Mouse (Mus musculus): ENCODE results near the gene Fuk. TPM values are rescaled to one million over a fixed set of nuclear protein-coding genes. Genes with fewer than 3 reads are reported as not detected.

The Fuk gene
- total RNA-seq (2023; ENCODE audit: inconsistent age), result 14.7 to 19.4 TPM (median 15.3 TPM) in 4 replicates

DNA sequence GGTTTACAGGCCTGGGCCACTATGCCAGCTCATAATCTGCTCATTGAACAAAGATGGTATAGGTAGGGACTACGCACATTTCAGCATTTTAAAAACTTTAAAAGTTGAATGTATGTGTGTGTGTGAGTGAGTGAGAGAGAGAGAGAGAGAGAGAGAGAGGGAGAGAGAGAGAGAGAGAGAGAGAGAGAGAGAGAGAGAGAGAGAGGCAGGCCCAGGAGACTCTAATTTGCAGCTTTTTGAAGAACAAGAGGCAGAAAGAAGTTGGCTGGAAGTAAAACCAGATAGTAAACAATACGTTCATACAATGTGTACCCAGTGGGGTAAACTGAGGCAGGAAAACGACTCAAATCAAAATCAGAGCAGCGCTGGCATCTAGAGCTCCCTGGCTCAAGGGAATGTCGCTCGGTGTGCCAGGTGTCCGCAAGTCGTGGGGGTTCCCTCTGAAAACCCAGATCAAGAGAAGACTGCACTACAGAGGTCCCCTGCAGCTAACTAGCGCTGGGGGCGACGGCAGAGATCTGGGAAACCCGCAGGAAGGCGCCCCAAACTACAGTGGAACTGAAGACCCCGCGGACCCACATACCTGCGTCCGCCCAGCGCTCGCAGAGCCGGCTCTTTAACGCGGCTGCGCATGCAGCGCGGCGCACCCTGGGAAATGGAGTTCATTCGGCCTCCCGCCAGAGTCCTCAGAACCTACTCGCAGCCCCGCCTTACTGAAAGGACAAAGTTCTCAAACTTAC lies at the start of gene Fuk:
Gene Fuk, minus strand, starts transcription at position 650 of the 740 bp plus-strand sequence.

DNA sequence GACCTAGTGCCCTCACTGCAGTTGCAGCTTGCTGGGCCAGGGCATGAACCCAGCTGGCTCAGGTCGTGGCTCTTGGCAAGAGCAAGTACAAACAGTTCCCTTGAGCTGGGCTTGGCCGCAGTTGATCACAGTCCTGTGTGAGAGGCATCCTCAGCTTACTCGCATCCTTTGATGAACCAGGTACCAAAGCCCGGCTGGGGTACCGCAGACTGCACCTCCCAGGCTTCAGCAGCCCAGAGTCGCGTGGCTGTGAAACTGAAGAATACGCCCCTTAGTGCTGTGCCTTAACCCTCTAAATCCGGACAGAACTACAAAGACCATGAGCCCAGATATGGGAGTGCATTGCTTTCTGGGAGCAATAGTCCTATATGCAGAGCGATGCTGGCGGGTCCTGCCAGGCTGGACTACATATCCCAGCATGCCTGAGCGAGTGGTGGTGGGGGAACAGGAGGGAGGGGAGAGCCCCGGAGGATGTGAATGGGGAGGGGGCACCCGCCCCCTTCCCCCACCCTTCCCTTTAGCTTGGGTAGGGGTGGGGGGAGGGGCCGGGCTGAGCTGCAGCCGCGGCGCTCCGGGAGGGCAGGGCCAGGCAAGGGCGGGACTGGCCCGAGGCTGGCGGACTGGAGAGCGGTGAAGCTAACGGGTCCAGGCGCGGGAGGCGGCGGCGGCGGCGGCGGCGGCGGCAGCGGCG lies 17.2 kb upstream of the Fuk start, which contains the start of gene St3gal2:
Gene St3gal2, plus strand, starts transcription at position 582 of the 691 bp plus-strand sequence.

DNA sequence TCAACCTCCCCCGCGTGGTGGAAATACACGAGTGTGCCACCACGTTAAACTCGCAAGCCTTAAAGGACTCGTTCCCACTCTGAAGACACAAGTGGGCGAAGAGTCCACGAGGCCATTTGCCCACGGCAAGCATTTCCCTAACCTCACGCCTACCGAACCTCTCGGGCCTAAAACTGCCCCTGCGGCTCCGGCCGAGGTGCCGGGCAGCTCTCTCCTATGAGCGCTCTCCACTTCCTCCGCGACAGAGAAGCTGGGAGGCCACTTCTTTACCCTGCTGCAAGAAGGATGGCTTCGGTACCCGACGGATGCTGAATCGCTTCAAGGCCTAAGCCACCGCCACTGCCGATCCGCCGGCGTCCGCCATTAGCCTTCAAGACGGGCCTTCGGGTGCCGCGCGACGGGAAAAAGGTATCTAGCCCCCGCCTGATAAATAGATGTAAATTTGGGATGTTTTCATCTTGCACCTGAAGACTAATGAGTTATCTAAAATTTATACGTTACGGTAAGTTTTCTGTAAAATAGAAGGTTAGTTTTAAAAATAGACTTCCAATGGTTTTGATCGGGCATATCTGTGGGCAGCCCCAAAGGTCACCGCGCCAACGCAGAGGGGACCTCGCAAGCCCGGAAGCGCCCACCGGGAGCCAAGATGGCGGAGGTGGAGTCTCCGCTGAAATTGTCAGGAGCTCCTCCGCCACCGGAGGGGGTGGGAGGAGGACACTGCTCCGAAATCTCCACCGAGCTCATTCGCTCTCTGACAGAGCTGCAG lies 55.7 kb downstream of the Fuk start, which contains the start of the genes Cog4 and Sf3b3:
Gene Cog4, plus strand, starts transcription at position 196 of the 766 bp plus-strand sequence.
Gene Sf3b3, minus strand, starts transcription at position 383 of the 766 bp plus-strand sequence.

Other genes with a start within 250 kb of the Fuk start
- gene Mtss1l, start 181.0 kb downstream of the Fuk start, total RNA-seq (2023; ENCODE audit: inconsistent age), result 2.1 to 5.0 TPM (median 3.6 TPM) in 4 replicates
- gene Il34, start 96.6 kb downstream of the Fuk start, total RNA-seq (2023; ENCODE audit: inconsistent age), result not detected in 4 replicates
- gene Cog4, start 55.9 kb downstream of the Fuk start, total RNA-seq (2023; ENCODE audit: inconsistent age), result 58.3 to 72.9 TPM (median 65.8 TPM) in 4 replicates
- gene Sf3b3, start 55.7 kb downstream of the Fuk start, total RNA-seq (2023; ENCODE audit: inconsistent age), result 185 to 189 TPM (median 186 TPM) in 4 replicates
- gene St3gal2, start 17.4 kb upstream of the Fuk start, total RNA-seq (2023; ENCODE audit: inconsistent age), result 23.5 to 28.3 TPM (median 25.2 TPM) in 4 replicates
- 66.6 to 80.9 TPM (median 72.9 TPM) in 4 replicates for gene Ddx19a, start 95.3 kb upstream of the Fuk start, total RNA-seq (2023; ENCODE audit: inconsistent age)
- 18.4 to 21.5 TPM (median 20.9 TPM) in 4 replicates for gene Ddx19b, start 129.3 kb upstream of the Fuk start, total RNA-seq (2023; ENCODE audit: inconsistent age)
- gene Aars, start 130.7 kb upstream of the Fuk start, total RNA-seq (2023; ENCODE audit: inconsistent age), result 42.3 to 53.4 TPM (median 49.3 TPM) in 4 replicates
- gene Exosc6, start 153.9 kb upstream of the Fuk start, total RNA-seq (2023; ENCODE audit: inconsistent age), result 4.5 to 16.8 TPM (median 6.8 TPM) in 4 replicates
- gene Clec18a, start 189.9 kb upstream of the Fuk start, total RNA-seq (2023; ENCODE audit: inconsistent age), result not detected in 4 replicates
- 20.4 to 24.2 TPM (median 22.6 TPM) in 4 replicates for gene Pdpr, start 192.1 kb upstream of the Fuk start, total RNA-seq (2023; ENCODE audit: inconsistent age)